Mouse (Mus musculus): ENCODE measurements around the gene Spred3. TPM values are rescaled to one million over a fixed set of nuclear protein-coding genes. Genes with fewer than 3 reads are reported as not detected.

The Spred3 gene
- total and polyA plus RNA-seq, 2 experiments from 2014 or later, result 13.1 to 33.3 TPM

- no peaks in the 10 kb centered on the region for H3K27me3 ChIP-seq (ENCODE audit: insufficient read depth, low read length)
- H3K36me3 ChIP-seq (ENCODE audit: insufficient read depth, low read length), result no peaks in the 10 kb centered on the region
- TF ChIP-seq CTCF (IDR thresholded peaks at IDR 0.05), result no peak
- no peak overlapping the region for H3K9ac ChIP-seq (replicated peaks; ENCODE audit: low read length, poor library complexity, severe bottlenecking)
- WGBS, result 12% methylated on average over 18 of the region's 18 CpGs
- H3K9me3 ChIP-seq (ENCODE audit: low read length), result no peaks in the 10 kb centered on the region
- H3K4me2 ChIP-seq (ENCODE audit: low read depth, low read length, poor library complexity, severe bottlenecking), result no peak overlapping the region
- DNase-seq (ENCODE audit: low spot score), result no peak
- no peak for ATAC-seq (ENCODE audit: low FRiP score)
- H3K27ac ChIP-seq (ENCODE audit: low read depth, low read length), result no peak overlapping the region
- no peak overlapping the region for H3K4me3 ChIP-seq (ENCODE audit: low read depth, low read length)
- no peaks in the 10 kb centered on the region for H3K4me1 ChIP-seq (ENCODE audit: insufficient read depth, low read length)
Observed at GRCm38 (mm10) chr7:29118142-29118851, 51.9 kb downstream of the Spred3 start.

- H3K36me3 ChIP-seq (ENCODE audit: insufficient read depth, low read length), result no peaks in the 10 kb centered on the region
- H3K4me3 ChIP-seq (ENCODE audit: low read depth, low read length), result peak overlapping the region; percentile 8; the same call in 1 of the 2 replicates
- 0 out of 2 replicates have a peak overlapping the region, but pooled peaks have one; percentile 24 for H3K9ac ChIP-seq (replicated peaks; ENCODE audit: low read length, poor library complexity, severe bottlenecking)
- ATAC-seq (ENCODE audit: low FRiP score), result peak; percentile 69
- H3K9me3 ChIP-seq (ENCODE audit: low read length), result no peaks in the 10 kb centered on the region
- WGBS, result 29% methylated on average over 38 of the region's 38 CpGs
- no peaks in the 10 kb centered on the region for H3K27me3 ChIP-seq (ENCODE audit: insufficient read depth, low read length)
- DNase-seq (ENCODE audit: low spot score), result peak; percentile 14
- no peak overlapping the region for H3K27ac ChIP-seq (ENCODE audit: low read depth, low read length)
- TF ChIP-seq CTCF (IDR thresholded peaks at IDR 0.05), result no peak
- peak overlapping the region; percentile 32 for H3K4me2 ChIP-seq (ENCODE audit: low read depth, low read length, poor library complexity, severe bottlenecking)
- H3K4me1 ChIP-seq (ENCODE audit: insufficient read depth, low read length), result no peaks in the 10 kb centered on the region
Observed at GRCm38 (mm10) chr7:29108992-29109955, 60.9 kb downstream of the Spred3 start.

Other genes with a start within 250 kb of the Spred3 start
- gene Actn4, start 208.1 kb downstream of the Spred3 start, total RNA-seq (2014; rRNA removed), result 74.7 and 86.9 TPM in 2 replicates
- gene Actn4, start 208.1 kb downstream of the Spred3 start, polyA plus RNA-seq (2015; fragmentation: Nextera tagmentation; extraction: Ambion mirVana), result 101 and 105 TPM in 2 replicates
- gene Eif3k, start 188.5 kb downstream of the Spred3 start, total RNA-seq (2014; rRNA removed), result 405 and 482 TPM in 2 replicates
- gene Eif3k, start 188.5 kb downstream of the Spred3 start, polyA plus RNA-seq (2015; fragmentation: Nextera tagmentation; extraction: Ambion mirVana), result 292 and 309 TPM in 2 replicates
- gene Map4k1, start 188.4 kb downstream of the Spred3 start, total RNA-seq (2014; rRNA removed), result 5.6 and 17.4 TPM in 2 replicates
- gene Map4k1, start 188.4 kb downstream of the Spred3 start, polyA plus RNA-seq (2015; fragmentation: Nextera tagmentation; extraction: Ambion mirVana), result 18.2 and 21.0 TPM in 2 replicates
- 7.0 and 7.2 TPM in 2 replicates for gene Ryr1, start 45.2 kb downstream of the Spred3 start, total RNA-seq (2014; rRNA removed)
- 13.6 and 15.2 TPM in 2 replicates for gene Ryr1, start 45.2 kb downstream of the Spred3 start, polyA plus RNA-seq (2015; fragmentation: Nextera tagmentation; extraction: Ambion mirVana)
- 0.80 and 2.2 TPM in 2 replicates for gene Rasgrp4, start 35.6 kb downstream of the Spred3 start, total RNA-seq (2014; rRNA removed)
- 0.79 and 1.1 TPM in 2 replicates for gene Rasgrp4, start 35.6 kb downstream of the Spred3 start, polyA plus RNA-seq (2015; fragmentation: Nextera tagmentation; extraction: Ambion mirVana)
- gene Fam98c, start 14.2 kb downstream of the Spred3 start, total RNA-seq (2014; rRNA removed), result 27.5 and 32.9 TPM in 2 replicates
- 37.9 and 38.0 TPM in 2 replicates for gene Fam98c, start 14.2 kb downstream of the Spred3 start, polyA plus RNA-seq (2015; fragmentation: Nextera tagmentation; extraction: Ambion mirVana)
- gene Ggn, start 201 bp downstream of the Spred3 start, total RNA-seq (2014; rRNA removed), result 0.49 and 1.3 TPM in 2 replicates
- gene Ggn, start 201 bp downstream of the Spred3 start, polyA plus RNA-seq (2015; fragmentation: Nextera tagmentation; extraction: Ambion mirVana), result 0.35 and 0.69 TPM in 2 replicates
- 289 and 329 TPM in 2 replicates for gene Psmd8, start 10.3 kb upstream of the Spred3 start, total RNA-seq (2014; rRNA removed)
- gene Psmd8, start 10.3 kb upstream of the Spred3 start, polyA plus RNA-seq (2015; fragmentation: Nextera tagmentation; extraction: Ambion mirVana), result 286 and 292 TPM in 2 replicates
- gene Catsperg1, start 43.6 kb upstream of the Spred3 start, total RNA-seq (2014; rRNA removed), result 3.2 and 4.3 TPM in 2 replicates
- 2.9 and 3.7 TPM in 2 replicates for gene Catsperg1, start 43.6 kb upstream of the Spred3 start, polyA plus RNA-seq (2015; fragmentation: Nextera tagmentation; extraction: Ambion mirVana)
- gene Kcnk6, start 62.1 kb upstream of the Spred3 start, total RNA-seq (2014; rRNA removed), result 1.7 and 1.8 TPM in 2 replicates
- gene Kcnk6, start 62.1 kb upstream of the Spred3 start, polyA plus RNA-seq (2015; fragmentation: Nextera tagmentation; extraction: Ambion mirVana), result 2.2 and 2.4 TPM in 2 replicates
- gene Yif1b, start 67.9 kb upstream of the Spred3 start, total RNA-seq (2014; rRNA removed), result 121 and 127 TPM in 2 replicates
- gene Yif1b, start 67.9 kb upstream of the Spred3 start, polyA plus RNA-seq (2015; fragmentation: Nextera tagmentation; extraction: Ambion mirVana), result 122 and 140 TPM in 2 replicates
- 0.52 TPM in 1 of 2 replicates, not detected in the other for gene 2200002D01Rik, start 78.1 kb upstream of the Spred3 start, total RNA-seq (2014; rRNA removed)
- gene 2200002D01Rik, start 78.1 kb upstream of the Spred3 start, polyA plus RNA-seq (2015; fragmentation: Nextera tagmentation; extraction: Ambion mirVana), result 1.2 and 2.0 TPM in 2 replicates
- 46.6 and 47.7 TPM in 2 replicates for gene Spint2, start 111.5 kb upstream of the Spred3 start, total RNA-seq (2014; rRNA removed)
- gene Spint2, start 111.5 kb upstream of the Spred3 start, polyA plus RNA-seq (2015; fragmentation: Nextera tagmentation; extraction: Ambion mirVana), result 148 and 153 TPM in 2 replicates
- gene Ppp1r14a, start 118.9 kb upstream of the Spred3 start, total RNA-seq (2014; rRNA removed), result 1.3 TPM in 2 replicates
- gene Ppp1r14a, start 118.9 kb upstream of the Spred3 start, polyA plus RNA-seq (2015; fragmentation: Nextera tagmentation; extraction: Ambion mirVana), result 1.4 and 1.7 TPM in 2 replicates
- gene Dpf1, start 133.5 kb upstream of the Spred3 start, total RNA-seq (2014; rRNA removed), result 192 and 197 TPM in 2 replicates
- 160 and 162 TPM in 2 replicates for gene Dpf1, start 133.5 kb upstream of the Spred3 start, polyA plus RNA-seq (2015; fragmentation: Nextera tagmentation; extraction: Ambion mirVana)

Measured in midbrain, postnatal 0 days (tissue).